Mouse (Mus musculus) G1E (cell line): Measurements from ENCODE around the gene Ube3b.

ENCODE experiments used
- CTCF ChIP-seq: IDR thresholded peaks from 2 replicates; pipeline ENCODE4 v1.5.1; 2012; ENCODE audit warnings: low read depth, low read length, inconsistent platforms, mixed read lengths
- GATA1 ChIP-seq: IDR thresholded peaks from 2 replicates; pipeline ENCODE4 v1.6.1; 2012; ENCODE audit warnings: borderline replicate concordance, low read length, inconsistent platforms, mixed read lengths
- POLR2AphosphoS5 ChIP-seq: IDR thresholded peaks from 2 replicates; pipeline ENCODE4 v1.6.1; 2012; ENCODE audit warnings: low read depth, low read length, inconsistent platforms; ENCODE audit not compliant: insufficient replicate concordance
- TAL1 ChIP-seq: conservative IDR thresholded peaks from 2 replicates; pipeline ENCODE4 v1.6.1; 2012; ENCODE audit warnings: low read depth, low read length, inconsistent platforms, mixed read lengths

GRCm38 (mm10) chr5:114358833-114359232 is 21.6 kb upstream of the Ube3b start:
- TF ChIP-seq POLR2AphosphoS5 (no peak), CTCF (no peak), GATA1 (no peak), TAL1 (no peak)
